Mouse (Mus musculus): ENCODE measurements at regions not wholly inside any gene's neighbourhood (a gene's known extent, or its start where the extent isn't known, plus 50 kb on each side); places are given as distances from the start of the nearest gene placed in this dataset.
"Not testable (repeated sequence)": the region's sequence is repeated elsewhere in the genome, so short reads cannot be mapped to it uniquely, and the experiment has no call there.

DNA sequence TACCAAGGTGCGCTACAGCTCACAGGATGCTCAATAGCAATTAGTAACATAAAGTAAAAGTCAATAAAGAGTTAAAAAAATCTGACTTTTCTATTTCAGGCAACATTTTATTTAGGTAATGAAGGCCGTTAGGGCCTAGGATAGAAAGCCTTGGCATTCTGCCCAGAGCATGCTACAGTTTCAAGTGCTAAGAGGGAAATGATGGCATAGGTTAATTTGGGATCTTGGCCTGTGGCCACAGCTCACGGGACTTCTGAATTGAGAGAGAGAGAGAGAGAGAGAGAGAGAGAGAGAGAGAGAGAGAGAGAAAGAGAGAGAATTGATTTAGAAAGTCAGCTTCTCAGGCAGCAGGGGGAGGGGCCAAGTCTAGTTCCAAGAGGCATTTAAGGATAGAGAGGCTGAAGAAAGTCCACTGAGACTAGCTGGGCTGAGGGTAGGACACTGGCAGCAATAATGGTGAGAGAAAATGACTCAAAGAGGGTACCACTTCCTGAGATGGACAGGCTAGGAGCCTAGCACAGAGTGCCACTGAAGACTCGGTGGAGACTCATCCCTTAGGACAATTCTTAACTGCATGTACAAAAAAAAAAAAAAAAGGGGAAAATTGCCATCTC, 52.6 kb upstream of the Klf14 start:
- DNase-seq = peak; percentile 68 to 69

GRCm38 (mm10) chr6:31016566-31016965, 57.7 kb upstream of the Klf14 start:
- DNase-seq = no peak

GRCm38 (mm10) chr6:31021776-31022175, 62.9 kb upstream of the Klf14 start:
- no peak for DNase-seq

DNA sequence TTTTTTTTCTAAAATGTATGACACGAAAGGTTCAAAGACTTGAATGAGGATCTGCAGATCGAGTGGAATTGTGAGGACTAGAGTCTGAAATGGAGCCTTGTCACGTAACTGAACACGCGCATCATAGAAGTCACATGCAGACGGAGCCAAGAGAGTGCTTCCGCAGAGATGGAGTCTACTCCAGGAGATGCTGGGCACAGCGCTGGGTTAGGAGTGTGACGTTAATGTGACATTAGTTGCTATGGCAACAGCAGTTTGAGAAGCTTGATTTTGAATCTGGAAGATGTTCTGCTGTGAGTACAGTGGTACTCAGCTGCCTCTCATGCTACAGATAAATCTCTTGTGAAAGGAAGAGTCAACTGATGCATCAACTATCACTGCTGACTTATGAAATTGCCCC, 70.9 kb upstream of the Klf14 start:
- no peak for DNase-seq

DNA sequence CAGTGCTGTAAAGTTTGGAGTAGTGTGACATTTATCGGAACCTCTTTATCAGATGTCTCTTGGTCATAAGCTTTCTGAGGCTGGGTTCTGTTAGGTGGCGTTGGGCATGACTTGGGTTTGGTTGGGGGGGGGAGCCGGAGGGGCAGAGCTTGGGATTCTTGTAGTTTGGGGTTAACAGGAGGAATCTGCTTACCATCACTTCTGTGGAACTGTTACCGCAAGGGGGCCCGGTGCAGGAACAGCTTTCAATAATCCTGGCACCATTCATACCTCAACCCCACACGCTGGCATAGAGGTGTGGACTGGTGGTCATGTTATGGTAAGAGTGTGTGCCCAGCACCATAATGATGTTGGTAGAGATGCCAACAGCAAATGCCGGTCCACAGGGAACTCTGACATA, 72.1 kb upstream of the Klf14 start:
- DNase-seq = no peak

GRCm38 (mm10) chr6:31032147-31032546, 73.3 kb upstream of the Klf14 start:
- DNase-seq = no peak

GRCm38 (mm10) chr6:31032980-31033608, 74.2 kb upstream of the Klf14 start:
- DNase-seq = peak; percentile 26 to 29

DNA sequence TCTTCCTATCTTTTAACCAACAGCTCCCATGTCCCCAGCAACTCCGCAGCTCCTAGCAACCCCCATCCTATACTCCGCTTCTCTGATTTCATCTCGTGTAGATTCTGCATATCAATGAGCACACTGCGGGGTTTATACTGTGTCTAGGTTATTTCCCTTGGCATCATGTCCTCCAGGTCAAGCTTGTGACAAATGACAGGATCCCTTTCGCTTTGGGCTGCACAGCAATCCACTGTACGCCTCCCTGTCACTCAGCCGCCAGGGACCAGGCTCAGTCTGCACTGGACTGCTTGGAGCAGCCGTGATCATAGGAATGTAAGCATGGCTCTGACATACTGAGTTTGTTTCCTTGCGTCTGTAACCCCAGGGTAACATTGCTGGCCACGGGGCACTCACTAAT, 75.9 kb upstream of the Klf14 start:
- no peak for DNase-seq

GRCm38 (mm10) chr6:31037801-31038395, 79.0 kb upstream of the Klf14 start:
- DNase-seq = no peak

DNA sequence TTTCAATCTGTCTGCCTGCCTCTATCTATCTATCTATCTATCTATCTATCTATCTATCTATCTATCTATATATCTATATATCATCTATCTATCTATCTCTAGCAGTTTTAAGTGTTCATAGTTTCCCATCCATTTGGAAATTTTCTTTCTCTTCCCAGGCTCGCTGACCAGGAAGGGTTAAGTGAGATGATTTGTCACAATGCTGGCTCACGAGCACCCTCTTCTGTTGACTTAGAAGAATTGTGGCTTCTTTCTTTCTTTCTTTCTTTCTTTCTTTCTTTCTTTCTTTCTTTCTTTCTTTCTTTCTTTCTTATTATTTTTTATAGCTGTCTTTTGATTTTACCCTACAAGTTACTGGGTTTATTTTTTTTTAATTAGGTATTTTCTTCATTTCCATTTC, 79.6 kb upstream of the Klf14 start:
- DNase-seq = not testable (repeated sequence)

GRCm38 (mm10) chr6:31039485-31039884, 80.6 kb upstream of the Klf14 start:
- DNase-seq = no peak

DNA sequence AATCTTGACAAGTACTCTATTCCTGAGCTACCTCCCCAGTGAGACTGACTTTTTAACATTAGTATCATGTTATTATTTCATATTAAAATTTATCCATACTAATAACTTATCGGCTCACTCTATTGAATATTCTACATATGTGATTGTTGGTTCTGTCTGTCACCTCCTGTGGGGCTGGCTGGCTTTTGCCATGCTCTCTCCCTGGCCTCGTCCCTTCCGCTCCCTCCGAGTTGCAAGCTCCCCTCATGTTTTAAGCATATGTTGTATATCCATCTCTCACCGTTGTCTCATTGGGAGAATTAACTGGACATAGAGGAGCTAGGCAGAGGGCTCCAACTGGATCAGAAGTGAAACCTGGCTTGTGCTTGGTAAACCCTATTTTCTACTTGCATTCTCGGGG, 81.9 kb upstream of the Klf14 start:
- no peak for DNase-seq

GRCm38 (mm10) chr6:31043368-31043767, 84.5 kb upstream of the Klf14 start:
- no peak for DNase-seq

GRCm38 (mm10) chr6:31043919-31044318, 85.0 kb upstream of the Klf14 start:
- no peak for DNase-seq

DNA sequence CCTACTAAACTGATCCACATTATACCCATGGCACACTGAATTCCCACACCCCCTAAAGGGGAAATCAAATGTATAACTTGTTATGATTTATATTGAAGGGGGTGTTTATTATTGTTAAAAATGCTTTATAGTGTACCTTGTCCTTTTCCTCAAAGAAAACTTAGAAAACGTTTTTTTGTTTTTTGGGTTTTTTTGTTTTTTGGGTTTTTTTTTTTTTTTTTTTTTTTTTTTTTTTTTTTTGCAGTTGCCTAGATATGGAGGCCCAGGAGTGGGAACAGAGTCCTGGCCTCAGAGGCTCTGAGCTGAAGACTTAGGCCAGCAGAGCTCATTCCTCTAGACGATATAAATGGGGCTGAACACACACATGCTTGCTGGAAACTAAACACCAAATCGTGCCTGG, 87.3 kb upstream of the Klf14 start:
- no peak for DNase-seq

DNA sequence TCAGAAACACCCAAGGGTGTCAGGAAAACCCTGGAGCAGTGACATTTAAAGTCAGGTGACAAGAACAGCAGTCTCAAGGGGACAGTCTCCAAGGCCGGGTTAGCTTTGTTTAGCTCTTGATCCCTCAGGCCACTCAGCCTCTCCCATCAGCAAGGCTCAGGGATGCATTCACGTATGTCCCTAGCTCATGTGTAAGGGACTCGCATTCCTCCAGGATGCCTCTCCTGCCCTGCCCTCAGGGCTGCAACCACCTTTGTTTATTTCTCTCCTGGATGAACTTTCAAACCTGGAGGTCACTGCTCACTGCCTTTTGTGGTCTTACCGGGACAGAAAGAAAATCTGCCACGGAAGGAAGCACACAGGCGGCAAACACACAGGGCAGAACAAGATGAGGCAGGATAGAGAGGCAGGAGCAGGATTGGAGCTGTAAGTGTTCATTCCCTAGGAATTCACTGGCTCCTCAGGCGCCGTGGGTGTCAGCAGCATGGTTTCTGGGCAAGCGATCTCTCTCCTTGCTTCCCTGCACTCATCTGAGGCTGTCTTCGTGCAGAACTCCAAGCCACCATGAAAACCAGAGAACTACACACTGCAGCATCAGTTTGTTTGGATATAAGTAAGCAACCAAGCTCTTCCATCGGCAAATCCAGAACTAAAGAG, 90.2 kb upstream of the Klf14 start:
- no peak for DNase-seq

- no peak for DNase-seq
Observed at GRCm38 (mm10) chr6:31050831-31051230, 92.0 kb upstream of the Klf14 start.

GRCm38 (mm10) chr6:31051771-31052170, 92.9 kb upstream of the Klf14 start:
- DNase-seq = no peak

DNA sequence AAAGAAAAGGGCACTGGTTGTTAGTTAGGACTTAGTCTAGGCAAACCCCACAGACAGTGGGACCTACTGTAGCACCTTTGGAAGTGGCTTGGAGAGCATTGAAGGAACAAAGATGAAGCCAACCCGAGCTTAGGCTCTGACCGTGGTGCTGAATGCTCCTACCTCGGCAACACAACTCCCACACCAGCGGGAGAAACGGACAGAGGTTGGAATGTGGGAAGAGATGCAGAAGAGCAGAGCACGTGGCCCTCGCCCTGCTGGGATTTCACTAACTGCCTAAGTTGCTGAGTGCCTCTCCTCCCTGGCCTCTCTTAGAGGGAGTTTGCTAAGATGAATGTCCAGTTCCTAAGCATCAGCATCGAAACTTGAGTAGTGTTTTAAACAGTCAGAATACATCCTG, 94.1 kb upstream of the Klf14 start:
- no peak for DNase-seq

DNA sequence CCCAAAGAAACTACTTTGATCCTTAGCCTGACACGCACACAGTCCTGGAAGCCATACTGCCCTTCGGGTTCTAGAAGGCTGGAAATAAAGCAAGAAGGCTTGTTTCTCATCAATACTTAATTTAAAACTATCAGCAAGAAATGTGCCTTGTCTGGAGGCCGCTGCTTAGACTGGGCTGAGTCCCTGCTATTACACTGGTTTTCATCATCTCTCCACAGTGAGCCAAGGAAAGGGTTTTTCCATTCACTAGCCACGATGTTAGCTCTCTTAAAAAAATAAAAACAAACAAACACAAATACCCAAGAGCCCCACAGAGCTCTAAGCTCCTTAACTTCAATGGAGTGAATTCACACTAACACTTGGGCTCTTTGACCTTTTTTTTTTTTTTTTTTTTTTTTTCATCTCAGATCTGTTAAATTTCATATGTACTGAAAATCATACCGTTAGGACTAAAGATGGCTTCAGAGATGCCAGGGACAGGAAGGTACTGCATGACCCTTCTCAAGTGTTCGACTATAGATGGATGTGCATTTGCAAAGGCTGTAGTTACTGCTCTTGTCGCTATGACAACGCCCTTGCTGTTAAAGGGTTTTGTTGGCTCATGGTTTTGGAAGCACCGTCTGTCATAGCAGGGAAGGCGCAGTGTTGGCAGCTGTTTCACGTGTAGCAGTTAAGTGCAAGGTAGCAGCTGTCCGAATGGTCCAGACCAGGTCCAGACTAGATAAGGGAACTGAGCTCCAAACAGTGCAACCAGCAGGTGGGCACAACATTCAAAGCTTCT, 98.1 kb upstream of the Klf14 start:
- DNase-seq = no peak

DNA sequence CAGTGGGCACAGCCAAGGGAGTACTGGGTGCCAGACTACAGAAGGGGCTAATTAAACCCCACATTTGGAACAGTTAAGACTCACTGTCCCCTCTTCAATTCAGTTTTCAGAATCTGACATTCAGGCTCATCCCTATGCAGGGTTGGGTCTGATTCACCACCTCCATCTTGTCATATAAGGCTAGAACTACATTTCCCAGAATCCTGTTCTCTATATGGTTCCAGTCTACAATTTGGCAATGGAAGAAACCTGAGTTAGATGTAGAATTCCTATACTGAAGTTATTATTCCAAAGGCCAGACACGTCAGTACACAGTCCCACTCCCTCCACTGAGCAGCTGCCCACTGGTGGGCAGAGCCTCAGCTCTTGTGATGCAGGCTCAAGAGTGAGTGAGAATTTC, 99.4 kb upstream of the Klf14 start:
- DNase-seq = no peak

DNA sequence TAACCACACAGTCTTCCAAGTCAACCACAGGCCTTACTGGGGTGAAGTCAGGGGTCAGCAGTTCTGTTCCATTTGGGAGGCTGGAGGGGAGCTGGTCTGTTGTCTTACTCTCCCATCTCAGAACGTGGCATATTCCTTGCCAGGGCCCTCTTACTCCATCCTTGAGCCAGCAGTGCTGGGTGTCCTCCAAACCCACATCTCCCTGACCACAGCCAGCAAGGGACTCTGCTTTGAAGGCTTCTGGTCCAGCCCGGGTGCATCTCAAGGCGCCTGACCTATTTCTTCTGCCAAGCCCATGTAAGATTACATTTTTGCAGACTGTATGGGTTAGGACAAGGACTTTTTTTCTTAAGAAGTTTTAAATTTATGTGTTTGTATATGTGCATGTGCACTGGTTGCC, 100.1 kb upstream of the Klf14 start:
- DNase-seq = no peak

DNA sequence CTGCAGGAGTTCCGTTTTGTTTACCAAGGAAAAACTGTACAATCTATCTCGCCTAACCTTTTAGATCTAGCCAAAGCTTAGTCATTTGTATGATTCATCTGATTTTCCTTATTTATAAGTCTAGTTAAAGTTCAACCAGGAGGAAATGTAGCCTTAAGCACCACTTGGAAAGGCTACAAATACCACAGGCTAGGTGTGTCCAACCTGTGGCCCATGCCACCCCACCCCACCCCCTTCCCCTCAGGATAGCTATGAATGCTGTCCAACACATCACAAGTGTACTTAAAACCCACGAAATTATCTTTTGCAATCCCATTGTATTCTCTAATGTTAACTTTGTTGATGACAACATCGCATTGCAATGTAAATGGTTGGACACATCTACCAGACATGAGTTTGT, 102.9 kb upstream of the Klf14 start:
- no peak for DNase-seq

All from kidney, adult 8-10 months (tissue).